Mouse (Mus musculus) hindbrain, embryonic 13.5 days (tissue): Measurements from ENCODE around the gene Gm49369. TPM values are rescaled to one million over a fixed set of nuclear protein-coding genes. Genes with fewer than 3 reads are reported as not detected.

Experiments used
- polyA plus RNA-seq: library from polyadenylated mRNA; unstranded; fragments of >200 nt; fragmentation: Nextera tagmentation; extraction: Ambion mirVana; gene quantifications from 2 replicates; pipeline ENCODE4 v1.2.1, GENCODE M21; 2015

Gene Gm49369
- polyA plus RNA-seq, 1 experiment from 2014 or later = 0.36 TPM

Other genes with a start within 250 kb of the Gm49369 start
- gene Gm39115, start 246.6 kb downstream of the Gm49369 start, polyA plus RNA-seq = not detected in 2 replicates
- not detected in 2 replicates for gene Gm45337, start 238.1 kb downstream of the Gm49369 start, polyA plus RNA-seq
- gene Gm29735, start 225.6 kb downstream of the Gm49369 start, polyA plus RNA-seq = not detected in 2 replicates
- gene Gm4553, start 216.9 kb downstream of the Gm49369 start, polyA plus RNA-seq = not detected in 2 replicates
- gene Krtap5-2, start 206.7 kb downstream of the Gm49369 start, polyA plus RNA-seq = not detected in 2 replicates
- not detected in 2 replicates for gene Gm10153, start 192.3 kb downstream of the Gm49369 start, polyA plus RNA-seq
- not detected in 2 replicates for gene Krtap5-3, start 181.3 kb downstream of the Gm49369 start, polyA plus RNA-seq
- gene Gm7579, start 170.8 kb downstream of the Gm49369 start, polyA plus RNA-seq = not detected in 2 replicates
- gene Krtap5-5, start 152.7 kb downstream of the Gm49369 start, polyA plus RNA-seq = not detected in 2 replicates
- gene Gm40460, start 141.6 kb downstream of the Gm49369 start, polyA plus RNA-seq = not detected in 2 replicates
- not detected in 2 replicates for gene Gm2431, start 124.3 kb downstream of the Gm49369 start, polyA plus RNA-seq
- gene Gm4559, start 108.3 kb downstream of the Gm49369 start, polyA plus RNA-seq = not detected in 2 replicates
- not detected in 2 replicates for gene Krtap5-1, start 85.5 kb downstream of the Gm49369 start, polyA plus RNA-seq
- gene Krtap5-4, start 79.1 kb downstream of the Gm49369 start, polyA plus RNA-seq = not detected in 2 replicates
- gene Ifitm10, start 8.9 kb downstream of the Gm49369 start, polyA plus RNA-seq = 2.3 and 2.6 TPM in 2 replicates
- gene Ctsd, start 5.4 kb upstream of the Gm49369 start, polyA plus RNA-seq = 270 and 293 TPM in 2 replicates
- not detected in 2 replicates for gene Syt8, start 52.2 kb upstream of the Gm49369 start, polyA plus RNA-seq
- 1.4 and 1.8 TPM in 2 replicates for gene Tnni2, start 59.1 kb upstream of the Gm49369 start, polyA plus RNA-seq
- gene Lsp1, start 78.1 kb upstream of the Gm49369 start, polyA plus RNA-seq = 5.1 and 6.8 TPM in 2 replicates
- 1.1 and 2.5 TPM in 2 replicates for gene Tnnt3, start 116.2 kb upstream of the Gm49369 start, polyA plus RNA-seq
- gene Mrpl23, start 150.0 kb upstream of the Gm49369 start, polyA plus RNA-seq = 16.9 and 19.5 TPM in 2 replicates